Mouse (Mus musculus) stomach, postnatal 0 days (tissue): Measurements from ENCODE around the gene A930017K11Rik. TPM values are rescaled to one million over a fixed set of nuclear protein-coding genes. Genes with fewer than 3 reads are reported as not detected.

ENCODE experiments used
- ATAC-seq: fragments of 200-750 bp; cut with Nextera tagmentation; 2 replicates; pipeline ENCODE4 v1.8.0; 2017; ENCODE audit not compliant: low FRiP score, low TSS enrichment
- DNase-seq: peaks from one replicate; pipeline ENCODE4 v3.0.0-alpha.2; 2016; ENCODE audit warnings: low spot score
- H3K27ac ChIP-seq: fragments of 300-500 bp; sonication (generic); replicated peaks from 2 replicates; pipeline ENCODE4 v1.5.1; 2014; ENCODE audit warnings: mild to moderate bottlenecking, control low read depth
- H3K27me3 ChIP-seq: fragments of 300-500 bp; sonication (generic); 2 replicates; pipeline ENCODE4 v1.6.1; 2014; ENCODE audit warnings: low read length; ENCODE audit not compliant: control insufficient read depth, insufficient read depth
- H3K36me3 ChIP-seq: fragments of 300-500 bp; sonication (generic); 2 replicates; pipeline ENCODE4 v1.6.1; 2014; ENCODE audit warnings: low read length, mixed read lengths; ENCODE audit not compliant: control insufficient read depth, insufficient read depth
- H3K4me1 ChIP-seq: fragments of 300-500 bp; sonication (generic); replicated peaks from 2 replicates; pipeline ENCODE4 v1.6.1; 2014; ENCODE audit warnings: antibody characterized with exemption; ENCODE audit not compliant: control insufficient read depth, insufficient read depth
- H3K4me2 ChIP-seq: fragments of 300-500 bp; sonication (generic); replicated peaks from 2 replicates; pipeline ENCODE4 v1.6.1; 2014; ENCODE audit warnings: low read depth, mild to moderate bottlenecking, control low read depth, moderate library complexity
- H3K4me3 ChIP-seq: fragments of 300-500 bp; sonication (generic); 2 replicates; pipeline ENCODE4 v1.5.1; 2014; ENCODE audit warnings: low read depth, low read length, control low read depth
- H3K9ac ChIP-seq: fragments of 300-500 bp; sonication (generic); 2 replicates; pipeline ENCODE4 v1.6.1; 2014; ENCODE audit warnings: mild to moderate bottlenecking, low read length, control low read depth, mixed read lengths
- H3K9me3 ChIP-seq: fragments of 300-500 bp; sonication (generic); 2 replicates; pipeline ENCODE4 v1.6.1; 2016; ENCODE audit warnings: low read length; ENCODE audit not compliant: control insufficient read depth
- CTCF ChIP-seq: IDR thresholded peaks from 2 replicates; pipeline ENCODE4 v1.5.1; 2016; ENCODE audit warnings: antibody characterized with exemption, low read depth, mild to moderate bottlenecking, moderate library complexity
- EP300 ChIP-seq: optimal IDR thresholded peaks from 2 replicates; pipeline ENCODE3; 2016; ENCODE audit warnings: antibody characterized with exemption
- WGBS: fragments of 180-500 bp; shearing (Covaris S2); extraction: QIAGEN DNeasy Blood & Tissue Kit; methylation state at CpG from one replicate; pipeline ENCODE4 v1.1.7; 2014; 5-methylcytosine and 5-hydroxymethylcytosine counted together
- polyA plus RNA-seq: library from polyadenylated mRNA; unstranded; fragments of >200 nt; fragmentation: Nextera tagmentation; extraction: Ambion mirVana; gene quantifications from 2 replicates; pipeline ENCODE4 v1.2.1, GENCODE M21; 2015

A930017K11Rik gene
- polyA plus RNA-seq, result 0.06 TPM in 1 of 2 replicates, not detected in the other

DNA sequence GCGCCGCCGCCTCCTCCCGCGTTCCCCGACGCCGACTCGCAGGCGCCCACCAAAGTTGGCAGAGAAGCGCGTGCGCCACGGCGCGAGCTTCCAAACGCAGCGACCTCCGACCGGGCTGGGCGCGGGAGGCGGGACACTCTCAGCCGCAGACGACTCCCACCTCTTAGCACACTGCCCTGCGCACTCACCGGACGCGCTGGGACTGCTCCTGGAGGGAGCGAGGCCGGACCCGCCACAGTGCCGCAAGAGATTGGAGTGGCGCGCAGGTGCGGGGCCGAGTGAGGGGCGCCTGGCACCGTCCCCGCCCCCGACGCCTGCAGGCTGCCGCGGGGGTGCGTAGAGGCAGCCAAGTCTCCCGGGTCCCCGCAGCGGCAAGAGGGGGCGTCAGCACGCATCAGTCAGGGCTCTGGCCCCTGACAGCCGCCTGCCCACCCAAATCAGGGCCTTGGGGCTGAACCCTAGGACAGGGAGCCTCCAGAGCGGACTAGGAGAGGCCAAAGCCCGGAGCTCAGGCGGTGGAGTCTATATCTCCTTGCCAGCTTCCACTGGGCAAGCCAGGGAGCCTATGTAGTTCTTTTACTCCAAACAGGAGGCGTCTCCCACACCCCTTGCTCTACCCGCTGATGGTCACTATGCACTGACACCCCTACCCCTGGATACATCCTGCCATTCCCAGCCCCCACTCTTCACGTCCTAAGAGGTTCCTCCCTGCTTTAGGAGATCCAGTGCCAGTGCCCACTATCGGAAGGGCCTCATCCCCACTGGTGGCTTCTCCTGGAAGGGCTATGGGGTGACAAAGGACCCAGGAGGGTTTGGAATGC lies at the start of gene A930017K11Rik:
TSS of gene A930017K11Rik (minus strand) at position 763 of the 821 bp plus-strand sequence.
- DNase-seq (peak; percentile 36), ATAC-seq (no peak)
- peak within 1 kb of the TSS; percentile 36 for H3K4me3 ChIP-seq
- no peaks in the 10 kb centered on the region for H3K4me1 ChIP-seq
- no peak within 1 kb of the TSS for H3K27ac ChIP-seq
- peak within 1 kb of the TSS; percentile 69 for H3K4me2 ChIP-seq
- H3K36me3 ChIP-seq, result no peaks in the 10 kb centered on the region
- no peaks in the 10 kb centered on the region for H3K9me3 ChIP-seq
- 1% methylated on average over 56 of the region's 58 CpGs for WGBS
- 0 out of 2 replicates have a peak, but pooled peaks cover 4% of the 10 kb centered on the region for H3K27me3 ChIP-seq
- TF ChIP-seq EP300, result no peak
- TF ChIP-seq CTCF, result no peak
- H3K9ac ChIP-seq, result peak within 1 kb of the TSS; percentile 18; the same call in 1 of the 2 replicates

DNA sequence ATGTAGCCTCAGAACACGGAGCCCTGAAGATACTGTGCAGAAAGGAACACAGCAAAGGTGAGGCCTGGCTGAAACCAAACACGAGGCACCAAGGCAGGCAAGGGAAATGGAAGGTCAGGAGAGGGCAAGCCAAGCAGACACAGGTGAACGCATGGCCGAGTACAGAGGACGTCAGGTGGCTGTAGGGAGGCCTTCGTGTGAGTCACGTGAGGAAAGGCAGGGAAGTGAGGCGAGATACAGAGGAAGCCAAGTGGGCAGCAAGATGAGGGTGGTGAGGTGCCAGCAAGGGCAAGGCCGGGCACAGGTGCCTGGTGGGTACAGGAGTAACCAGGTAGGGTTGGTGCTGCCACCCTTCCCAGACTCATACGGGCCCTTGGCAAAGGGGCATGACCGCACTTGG lies 46.1 kb upstream of the A930017K11Rik start:
- H3K27me3 ChIP-seq, result no peaks in the 10 kb centered on the region
- no peak overlapping the region for H3K4me3 ChIP-seq
- no peak overlapping the region for H3K9ac ChIP-seq
- DNase-seq (no peak), ATAC-seq (no peak)
- H3K9me3 ChIP-seq, result no peaks in the 10 kb centered on the region
- TF ChIP-seq CTCF, result no peak
- no peak for TF ChIP-seq EP300
- H3K36me3 ChIP-seq, result no peaks in the 10 kb centered on the region
- WGBS, result 88% methylated on average over 11 of the region's 11 CpGs
- H3K4me1 ChIP-seq, result no peaks in the 10 kb centered on the region
- H3K4me2 ChIP-seq, result no peak overlapping the region
- H3K27ac ChIP-seq, result no peak overlapping the region

DNA sequence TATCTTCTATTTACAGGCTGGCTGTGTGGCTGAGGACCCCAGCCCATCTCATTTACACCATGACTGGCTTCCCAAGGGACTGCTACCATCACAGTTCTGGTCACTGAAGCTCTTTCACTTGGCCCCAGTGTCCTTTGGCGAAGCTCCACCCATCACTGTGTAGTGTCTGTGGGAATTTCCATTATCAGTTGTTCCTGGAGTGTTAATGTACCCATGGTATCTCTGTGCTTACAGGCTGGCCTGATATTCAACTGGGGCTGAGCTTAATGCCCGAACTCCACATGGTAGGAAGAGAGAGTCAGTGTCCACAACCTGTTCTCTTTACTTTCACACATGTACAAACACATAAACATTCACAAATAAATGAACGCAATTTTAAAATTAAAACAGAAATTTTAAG lies 41.1 kb upstream of the A930017K11Rik start:
- Histone ChIP-seq H3K4me3 (no peak overlapping the region), H3K9me3 (no peaks in the 10 kb centered on the region), H3K4me2 (no peak overlapping the region), H3K27me3 (no peaks in the 10 kb centered on the region), H3K4me1 (no peaks in the 10 kb centered on the region), H3K9ac (no peak overlapping the region), H3K27ac (no peak overlapping the region), H3K36me3 (peaks cover 4% of the 10 kb centered on the region; the same call in 1 of the 2 replicates)
- no peak for TF ChIP-seq EP300
- TF ChIP-seq CTCF, result no peak
- 87% methylated on average over 3 of the region's 3 CpGs for WGBS
- ATAC-seq (no peak), DNase-seq (no peak)

GRCm38 (mm10) chr17:25992274-25992673 lies 39.9 kb upstream of the A930017K11Rik start:
- DNase-seq, result no peak

DNA sequence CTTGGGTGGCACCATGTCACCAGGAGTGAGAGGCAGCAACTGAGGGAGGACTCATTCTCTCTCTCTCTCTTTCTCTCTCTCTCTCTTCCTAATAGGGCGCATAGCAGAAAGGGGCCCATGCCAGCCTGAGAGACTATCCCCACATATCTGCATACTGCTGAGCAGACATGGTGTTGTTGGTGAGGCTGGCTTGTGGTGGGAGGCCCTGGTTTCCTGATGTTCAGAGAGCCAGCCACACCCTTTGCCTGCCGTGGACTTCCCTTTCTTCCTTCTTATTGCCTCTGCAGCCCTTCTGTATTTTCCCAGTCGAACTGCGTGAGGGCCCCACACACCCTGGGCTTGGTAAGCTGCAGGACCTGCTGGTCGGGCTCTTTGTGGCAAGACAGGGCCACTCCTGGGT lies 38.0 kb upstream of the A930017K11Rik start:
- Histone ChIP-seq H3K27me3 (no peaks in the 10 kb centered on the region), H3K4me1 (no peaks in the 10 kb centered on the region), H3K9ac (no peak overlapping the region), H3K4me3 (no peak overlapping the region), H3K36me3 (peaks cover 4% of the 10 kb centered on the region; the same call in 1 of the 2 replicates), H3K4me2 (no peak overlapping the region), H3K9me3 (no peaks in the 10 kb centered on the region), H3K27ac (no peak overlapping the region)
- ATAC-seq (no peak), DNase-seq (no peak)
- TF ChIP-seq EP300 (no peak), CTCF (no peak)
- WGBS, result 74% methylated on average over 5 of the region's 5 CpGs

More at GRCm38 (mm10) chr17:25992274-25992673, 39.9 kb upstream of the A930017K11Rik start:
- no peak for TF ChIP-seq CTCF
- no peak for TF ChIP-seq EP300
- Histone ChIP-seq H3K4me2 (no peak overlapping the region), H3K4me1 (no peaks in the 10 kb centered on the region), H3K9ac (no peak overlapping the region), H3K4me3 (no peak overlapping the region), H3K36me3 (peaks cover 4% of the 10 kb centered on the region; the same call in 1 of the 2 replicates), H3K27me3 (no peaks in the 10 kb centered on the region), H3K27ac (no peak overlapping the region), H3K9me3 (no peaks in the 10 kb centered on the region)
- WGBS, result 95% methylated on average over 4 of the region's 4 CpGs
- no peak for ATAC-seq
